Mouse (Mus musculus) B cell, adult 67 days (primary cell): ENCODE results near the gene 6820408C15Rik. TPM values are rescaled to one million over a fixed set of nuclear protein-coding genes. Genes with fewer than 3 reads are reported as not detected.

Experiments
- total RNA-seq, 2 experiments: library from RNA; stranded (reverse); gene quantifications; 4 replicates each; pipeline ENCODE4 v1.2.4; 2023

6820408C15Rik gene
- total RNA-seq: not detected

GRCm38 (mm10) chr2:152415287-152415686, at the start of gene 6820408C15Rik:
Gene 6820408C15Rik (plus strand): TSS chr2:152415587.

DNA sequence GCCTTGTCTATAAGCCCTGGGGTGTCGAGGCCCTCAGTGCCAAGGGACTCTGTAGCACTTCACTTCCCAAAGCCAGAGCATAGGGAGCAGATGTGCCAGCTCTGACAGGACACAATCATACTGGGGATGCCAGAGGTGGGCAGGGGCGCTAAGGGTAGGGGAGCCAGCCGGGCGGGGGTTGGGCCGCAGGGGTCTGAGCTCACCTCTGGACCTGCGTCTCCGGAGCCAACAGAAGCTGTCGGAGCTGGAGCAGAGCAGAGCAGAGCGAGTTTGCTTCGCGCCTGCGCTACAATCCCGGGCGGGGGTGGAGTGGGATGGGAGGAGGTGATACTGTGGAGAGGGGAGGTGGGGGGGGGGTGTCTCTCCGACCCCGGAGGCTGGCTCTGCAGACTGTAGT, 39.0 kb upstream of the 6820408C15Rik start, which contains the start of gene Nrsn2:
Gene Nrsn2 (minus strand): TSS at position 294 of the 397 bp plus-strand sequence.

DNA sequence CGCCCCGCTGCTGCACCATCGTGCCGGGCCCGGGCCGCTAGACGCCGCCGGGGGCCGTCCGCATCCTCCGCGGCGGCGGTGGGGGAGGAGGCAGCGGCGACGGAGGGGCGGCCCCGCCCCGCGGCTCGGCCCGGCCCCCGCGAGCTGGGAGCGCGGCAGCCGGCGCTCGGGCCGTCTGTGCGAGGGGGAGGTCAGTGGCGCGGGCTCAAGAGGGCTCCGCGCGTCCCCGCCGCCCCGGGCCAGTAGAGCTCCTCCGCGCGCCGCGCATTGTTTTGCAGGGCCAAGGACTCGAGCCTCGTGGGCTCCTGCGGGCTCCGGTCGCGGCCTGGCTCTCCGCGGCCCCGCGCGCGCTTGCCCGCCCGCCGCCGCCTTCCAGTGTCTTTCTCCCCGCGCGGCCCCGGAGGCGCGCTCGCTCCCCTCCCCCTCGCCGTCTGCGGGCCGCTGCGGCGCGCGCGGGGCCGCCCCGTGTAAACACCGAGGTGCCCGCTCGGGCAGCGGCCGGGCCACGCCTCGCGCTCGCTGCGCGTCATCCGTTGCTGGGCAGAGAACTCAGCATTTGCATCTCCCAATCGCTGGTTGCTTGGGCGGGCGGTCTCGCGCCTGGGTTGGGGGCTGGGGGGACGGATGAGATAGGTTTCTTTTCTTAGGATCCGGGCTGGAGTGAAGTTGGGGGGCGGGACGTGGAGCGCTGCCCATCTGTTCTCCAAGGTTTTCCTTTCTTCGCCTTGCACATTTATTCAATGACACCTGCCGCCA, 17.5 kb upstream of the 6820408C15Rik start, which contains the start of gene Sox12:
Gene Sox12 (minus strand): TSS at position 384 of the 756 bp plus-strand sequence.

GRCm38 (mm10) chr2:152414591-152415165, 709 bp upstream of the 6820408C15Rik start, which contains the start of gene Zcchc3:
Gene Zcchc3 (minus strand): TSS chr2:152415027.

GRCm38 (mm10) chr2:152464570-152465150, 49.3 kb downstream of the 6820408C15Rik start, which contains the start of gene Defb23:
Gene Defb23 (minus strand): TSS chr2:152464620.

GRCm38 (mm10) chr2:152476763-152477162, 61.4 kb downstream of the 6820408C15Rik start, which contains the start of gene Defb20:
Gene Defb20 (plus strand): TSS chr2:152477063.

DNA sequence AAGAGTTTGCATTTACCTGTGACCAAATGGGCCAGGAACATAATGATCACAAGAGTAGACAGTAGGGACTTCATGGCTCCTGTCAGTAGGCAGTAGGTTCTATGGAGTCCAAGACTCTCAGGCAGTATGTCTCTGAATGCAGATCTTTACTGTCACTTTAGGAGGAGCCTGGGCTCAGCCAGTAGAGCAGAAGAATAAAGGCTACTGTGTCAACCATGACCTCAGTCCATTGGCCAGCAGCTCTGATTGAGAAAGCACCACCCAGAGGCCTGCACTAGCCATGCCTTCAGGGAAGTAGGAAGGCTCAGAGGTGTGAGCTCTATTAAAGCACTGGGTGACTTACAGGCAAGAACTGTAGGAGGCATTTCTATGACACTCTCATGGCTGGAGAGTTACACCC, 74.7 kb downstream of the 6820408C15Rik start, which contains the start of gene Defb22:
Gene Defb22 (minus strand): TSS at position 101 of the 400 bp plus-strand sequence.

Other genes starting within 250 kb of the 6820408C15Rik start
- 100 to 1,000 TPM; 133 to 140 TPM for gene Csnk2a1, start 188.7 kb upstream of the 6820408C15Rik start, total RNA-seq
- 10 to 100 TPM; 76.2 to 90.2 TPM for gene Tbc1d20, start 121.8 kb upstream of the 6820408C15Rik start, total RNA-seq
- gene Rbck1, start 82.9 kb upstream of the 6820408C15Rik start, total RNA-seq: 100 to 1,000 TPM; 205 to 216 TPM
- 1 to 10 TPM; 5.7 to 6.1 TPM for gene Trib3, start 71.6 kb upstream of the 6820408C15Rik start, total RNA-seq
- gene Nrsn2, start 38.9 kb upstream of the 6820408C15Rik start, total RNA-seq: not detected
- 1 to 10 TPM; 1.4 to 2.3 TPM for gene Sox12, start 17.5 kb upstream of the 6820408C15Rik start, total RNA-seq
- gene Zcchc3, start 560 bp upstream of the 6820408C15Rik start, total RNA-seq: 1 to 10 TPM; 3.1 to 4.7 TPM
- not detected for gene Defb23, start 49.0 kb downstream of the 6820408C15Rik start, total RNA-seq
- not detected for gene Defb20, start 61.5 kb downstream of the 6820408C15Rik start, total RNA-seq
- gene Defb22, start 74.6 kb downstream of the 6820408C15Rik start, total RNA-seq: not detected
- gene Defb26, start 96.1 kb downstream of the 6820408C15Rik start, total RNA-seq: not detected
- not detected for gene Defb28, start 102.7 kb downstream of the 6820408C15Rik start, total RNA-seq
- not detected for gene Defb29, start 124.5 kb downstream of the 6820408C15Rik start, total RNA-seq
- not detected for gene Gm17416, start 153.8 kb downstream of the 6820408C15Rik start, total RNA-seq
- not detected for gene Defb21, start 157.2 kb downstream of the 6820408C15Rik start, total RNA-seq
- not detected for gene Defb19, start 164.7 kb downstream of the 6820408C15Rik start, total RNA-seq
- gene Defb45, start 183.8 kb downstream of the 6820408C15Rik start, total RNA-seq: not detected
- gene Defb36, start 188.7 kb downstream of the 6820408C15Rik start, total RNA-seq: not detected
- not detected for gene Defb25, start 207.5 kb downstream of the 6820408C15Rik start, total RNA-seq
- gene Rem1, start 211.4 kb downstream of the 6820408C15Rik start, total RNA-seq: not detected